Mouse (Mus musculus): ENCODE data around the gene Kbtbd12.

Kbtbd12 gene

GRCm38 (mm10) chr6:88626462-88626861 lies 11.3 kb downstream of the Kbtbd12 start:
- DNase-seq = no peak

- DNase-seq = no peak
Measured at GRCm38 (mm10) chr6:88621816-88622481, 15.8 kb downstream of the Kbtbd12 start.

GRCm38 (mm10) chr6:88619542-88619941 lies 18.2 kb downstream of the Kbtbd12 start:
- DNase-seq = no peak

GRCm38 (mm10) chr6:88615352-88615751 lies 22.4 kb downstream of the Kbtbd12 start:
- no peak for DNase-seq

- DNase-seq = no peak
Measured at GRCm38 (mm10) chr6:88606417-88606816, 31.3 kb downstream of the Kbtbd12 start.

GRCm38 (mm10) chr6:88605715-88606114 lies 32.0 kb downstream of the Kbtbd12 start:
- DNase-seq = no peak

- DNase-seq = no peak
Measured at GRCm38 (mm10) chr6:88605235-88605634, 32.5 kb downstream of the Kbtbd12 start.

- no peak for DNase-seq
Measured at GRCm38 (mm10) chr6:88596108-88596507, 41.6 kb downstream of the Kbtbd12 start.

GRCm38 (mm10) chr6:88592367-88592766 lies 45.4 kb downstream of the Kbtbd12 start:
- DNase-seq = no peak

GRCm38 (mm10) chr6:88590231-88590630 lies 47.5 kb downstream of the Kbtbd12 start:
- DNase-seq = no peak

GRCm38 (mm10) chr6:88589517-88589916 lies 48.2 kb downstream of the Kbtbd12 start:
- no peak for DNase-seq

- DNase-seq = no peak
Measured at GRCm38 (mm10) chr6:88588581-88589256, 49.0 kb downstream of the Kbtbd12 start.

GRCm38 (mm10) chr6:88587091-88587490 lies 50.7 kb downstream of the Kbtbd12 start:
- no peak for DNase-seq

- DNase-seq = no peak
Measured at GRCm38 (mm10) chr6:88583950-88584349, 53.8 kb downstream of the Kbtbd12 start.

GRCm38 (mm10) chr6:88576495-88576894 lies 61.3 kb downstream of the Kbtbd12 start:
- no peak for DNase-seq

- DNase-seq = no peak
Measured at GRCm38 (mm10) chr6:88566676-88567075, 71.1 kb downstream of the Kbtbd12 start.

- no peak for DNase-seq
Measured at GRCm38 (mm10) chr6:88565033-88565432, 72.7 kb downstream of the Kbtbd12 start.

- DNase-seq = no peak
Measured at GRCm38 (mm10) chr6:88560156-88560555, 77.6 kb downstream of the Kbtbd12 start.

- no peak for DNase-seq
Measured at GRCm38 (mm10) chr6:88559688-88560087, 78.1 kb downstream of the Kbtbd12 start.

- no peak for DNase-seq
Measured at GRCm38 (mm10) chr6:88558076-88558475, 79.7 kb downstream of the Kbtbd12 start.

- DNase-seq = no peak
Measured at GRCm38 (mm10) chr6:88557548-88557947, 80.2 kb downstream of the Kbtbd12 start.

GRCm38 (mm10) chr6:88549916-88550315 lies 87.8 kb downstream of the Kbtbd12 start:
- DNase-seq = no peak

GRCm38 (mm10) chr6:88549137-88549814 lies 88.5 kb downstream of the Kbtbd12 start:
- peak; percentile 59 for DNase-seq
